8 mouse cellular contexts compared by ENCODE assay signal in the genomic region with DNA sequence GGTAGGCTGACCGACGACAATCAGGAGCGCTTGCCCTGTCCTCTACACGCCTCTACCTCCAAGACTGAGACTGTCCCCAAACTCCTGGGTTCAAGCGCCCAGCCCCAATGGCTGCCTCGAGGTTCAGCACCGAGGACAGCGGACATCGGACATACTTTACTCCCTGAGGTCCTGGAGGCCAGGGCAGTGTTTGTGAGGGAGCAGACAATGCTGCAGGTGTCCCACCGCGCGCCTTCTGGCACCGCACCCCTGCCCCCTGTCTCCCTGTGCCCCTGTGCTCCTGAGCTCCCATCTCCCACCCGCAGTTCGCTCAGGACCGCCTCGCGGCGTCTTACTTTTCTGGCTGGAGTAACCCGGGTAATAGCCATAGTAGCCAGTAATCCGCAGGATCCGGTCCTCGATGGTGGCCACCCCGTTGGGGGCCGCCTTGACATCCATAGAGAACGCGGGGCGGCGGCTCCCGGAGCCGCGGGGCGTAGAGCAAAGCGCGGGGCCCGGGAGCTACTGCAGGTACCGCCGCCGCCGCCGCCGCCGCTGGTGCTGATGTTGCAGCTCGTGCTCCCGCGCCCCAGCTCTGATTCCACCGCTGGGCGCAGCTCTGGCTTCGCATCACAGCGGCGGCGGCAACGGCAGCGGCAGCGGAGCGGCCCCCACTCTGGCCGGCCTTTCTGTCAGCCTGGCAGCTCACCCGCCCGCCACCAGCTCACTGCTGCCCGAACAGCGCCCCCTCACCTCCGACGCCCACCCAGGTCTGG. TPM values are rescaled to one million over a fixed set of nuclear protein-coding genes. Genes with fewer than 3 reads are reported as not detected.
DNase-seq lines count a peak whose midpoint lies in the region; ATAC-seq and TF ChIP-seq lines count a peak whose summit lies in the region.

No protein-coding gene starts in this region.

- no peak for TF ChIP-seq CTCF in G1E (IDR thresholded peaks at IDR 0.05; ENCODE audit: low read depth, low read length)
- TF ChIP-seq CTCF in layer of hippocampus, adult 2 months (conservative IDR thresholded peaks at IDR 0.05), result peak; percentile 38

- no peaks in the 10 kb centered on the region for H3K27me3 ChIP-seq in G1E (ENCODE audit: insufficient read depth, low read length)
- no peaks in the 10 kb centered on the region for H3K27me3 ChIP-seq in forebrain, embryonic 15.5 days
- peaks cover 7% of the 10 kb centered on the region; the same call in 1 of the 2 replicates for H3K27me3 ChIP-seq in lung, embryonic 16.5 days (ENCODE audit: control insufficient read depth, insufficient read depth, low read depth, low read length)

- H3K4me3 ChIP-seq in G1E (ENCODE audit: low read depth, low read length), result no peak overlapping the region
- H3K4me3 ChIP-seq in forebrain, embryonic 15.5 days, result peak overlapping the region; percentile 62
- H3K4me3 ChIP-seq in layer of hippocampus, adult 2 months, result peak overlapping the region; percentile 68
- H3K4me3 ChIP-seq in lung, embryonic 16.5 days (ENCODE audit: low read length), result peak overlapping the region; percentile 29

- no peaks in the 10 kb centered on the region for H3K4me1 ChIP-seq in G1E (ENCODE audit: insufficient read depth, low read depth, low read length)
- peaks cover 4% of the 10 kb centered on the region; the same call in 1 of the 2 replicates for H3K4me1 ChIP-seq in forebrain, embryonic 15.5 days
- peaks cover 6% of the 10 kb centered on the region; the same call in 1 of the 2 replicates for H3K4me1 ChIP-seq in lung, embryonic 16.5 days (replicated peaks; ENCODE audit: control insufficient read depth, insufficient read depth, low read length)

- peak overlapping the region; percentile 61 for H3K9ac ChIP-seq in forebrain, embryonic 15.5 days (replicated peaks)
- no peak overlapping the region for H3K9ac ChIP-seq in lung, embryonic 16.5 days (ENCODE audit: low read length)

- H3K9me3 ChIP-seq in G1E (replicated peaks), result peaks cover 11% of the 10 kb centered on the region
- no peaks in the 10 kb centered on the region for H3K9me3 ChIP-seq in forebrain, embryonic 15.5 days
- no peaks in the 10 kb centered on the region for H3K9me3 ChIP-seq in lung, embryonic 16.5 days (ENCODE audit: control insufficient read depth, low read length)

- no peak for ATAC-seq in G1E (ENCODE audit: extremely low read depth, insufficient number of reproducible peaks, low FRiP score, poor library complexity, severe bottlenecking)
- ATAC-seq in forebrain, embryonic 15.5 days (replicated peaks), result peak; percentile 92
- ATAC-seq in hematopoietic stem cell, adult 5-6 weeks (replicated peaks in 1 of 2; ENCODE audit: insufficient read depth in 1 of 2, low FRiP score in 2 of 2, low TSS enrichment in 1 of 2, low read depth in 1 of 2, poor library complexity in 2 of 2, severe bottlenecking in 2 of 2), result peak; percentile 59 to 62
- peak; percentile 95 for ATAC-seq in lung, embryonic 16.5 days (ENCODE audit: low read depth)

- DNase-seq in G1E (ENCODE audit: low spot score) (peak; percentile 1), MN1 (ENCODE audit: low spot score) (no peak)
- DNase-seq in cerebellum, adult 11 months, result peak; percentile 23
- DNase-seq in layer of hippocampus, adult 2 months (ENCODE audit: low spot score in 2 of 2), result peak in 1 of 2 experiments; percentile 38
- peak; percentile 84 for DNase-seq in retina, postnatal 1 day

- WGBS in forebrain, embryonic 15.5 days, result under 1% methylated on average over 63 of the region's 63 CpGs
- WGBS in lung, embryonic 16.5 days, result 2% methylated on average over 51 of the region's 63 CpGs

- no peaks in the 10 kb centered on the region for H3K36me3 ChIP-seq in G1E (replicated peaks)
- H3K36me3 ChIP-seq in forebrain, embryonic 15.5 days, result no peaks in the 10 kb centered on the region
- no peaks in the 10 kb centered on the region for H3K36me3 ChIP-seq in lung, embryonic 16.5 days (ENCODE audit: control insufficient read depth, insufficient read depth, low read length)

- H3K4me2 ChIP-seq in forebrain, embryonic 15.5 days (replicated peaks), result peak overlapping the region; percentile 96
- peak overlapping the region; percentile 56 for H3K4me2 ChIP-seq in lung, embryonic 16.5 days (ENCODE audit: low read depth, low read length)

- H3K27ac ChIP-seq in forebrain, embryonic 15.5 days (replicated peaks), result no peak overlapping the region
- peak overlapping the region; percentile 85 for H3K27ac ChIP-seq in layer of hippocampus, adult 2 months
- no peak overlapping the region for H3K27ac ChIP-seq in lung, embryonic 16.5 days (ENCODE audit: low read length)

RNA-seq across cellular contexts. Expression of a gene that starts 0.5 kb away (rescaled TPM):
- total RNA-seq in G1E (2014; fragmentation: Nextera tagmentation), result not detected in 2 replicates
- 0.06 and 0.44 TPM in 2 replicates for total RNA-seq in G1E (2017)
- not detected in 2 replicates for polyA plus RNA-seq in G1E (2012)
- polyA plus RNA-seq in forebrain, embryonic 15.5 days (2015; fragmentation: Nextera tagmentation; extraction: Ambion mirVana), result 6.1 and 6.4 TPM in 2 replicates
- not detected in 2 replicates for total RNA-seq in hematopoietic stem cell, adult 5-6 weeks (2017)
- 10 to 100 TPM; 13.9 to 16.3 TPM for total RNA-seq in layer of hippocampus, adult 2 months (2021)
- 0.10 TPM in 1 of 2 replicates, not detected in the other for polyA plus RNA-seq in lung, embryonic 16.5 days (2015; fragmentation: Nextera tagmentation; extraction: Ambion mirVana)

Comparison
In these comparisons a context has a peak if more than half of its experiments do, and no peak if none do; other contexts are left out.
1. RNA of a gene that starts 0.5 kb away (total RNA-seq): 13.9 to 16.3 TPM in layer of hippocampus, adult 2 months; 0.06 to 0.44 TPM in G1E and not detected in hematopoietic stem cell, adult 5-6 weeks; every median in the first group is over 10 times any median in the second.